Mouse (Mus musculus) heart, embryonic 10.5 days (tissue): ENCODE data around the gene Socs7. TPM values are rescaled to one million over a fixed set of nuclear protein-coding genes. Genes with fewer than 3 reads are reported as not detected.

Experiments
- DNase-seq: peaks from one replicate; pipeline ENCODE4 v3.0.0-alpha.2; 2017; ENCODE audit warnings: low spot score
- H3K27ac ChIP-seq: fragments of 300-500 bp; sonication (generic); 2 replicates; pipeline ENCODE4 v1.5.1; 2016; ENCODE audit warnings: mild to moderate bottlenecking
- H3K27me3 ChIP-seq: fragments of 300-500 bp; sonication (generic); 2 replicates; pipeline ENCODE4 v1.6.1; 2016; ENCODE audit warnings: mild to moderate bottlenecking; ENCODE audit not compliant: poor library complexity, insufficient read depth, severe bottlenecking
- H3K36me3 ChIP-seq: fragments of 300-500 bp; sonication (generic); 2 replicates; pipeline ENCODE4 v1.6.1; 2016; ENCODE audit warnings: mild to moderate bottlenecking, moderate library complexity
- H3K4me1 ChIP-seq: fragments of 300-500 bp; sonication (generic); 2 replicates; pipeline ENCODE4 v1.6.1; 2016; ENCODE audit warnings: mild to moderate bottlenecking
- H3K4me3 ChIP-seq: fragments of 300-500 bp; sonication (generic); 2 replicates; pipeline ENCODE4 v1.5.1; 2016; ENCODE audit warnings: mild to moderate bottlenecking, moderate library complexity
- H3K9me3 ChIP-seq: fragments of 300-500 bp; sonication (generic); 2 replicates; pipeline ENCODE4 v1.6.1; 2016; ENCODE audit warnings: mild to moderate bottlenecking, moderate library complexity
- WGBS: fragments of 180-500 bp; shearing (Covaris S2); methylation state at CpG from one replicate; pipeline ENCODE4 v1.1.7; 2016; 5-methylcytosine and 5-hydroxymethylcytosine counted together
- polyA plus RNA-seq: library from polyadenylated mRNA; unstranded; fragments of >200 nt; fragmentation: Nextera tagmentation; extraction: Ambion mirVana; gene quantifications from 2 replicates; pipeline ENCODE4 v1.2.1, GENCODE M21; 2016

Socs7 gene
- polyA plus RNA-seq, 1 experiment from 2014 or later, result 3.2 TPM

GRCm38 (mm10) chr11:97445999-97446511, 83.7 kb downstream of the Socs7 start:
- Histone ChIP-seq H3K4me3 (0 out of 2 replicates have a peak overlapping the region, but pooled peaks have one; percentile 16), H3K9me3 (no peaks in the 10 kb centered on the region), H3K36me3 (peaks cover 86% of the 10 kb centered on the region), H3K27ac (peak overlapping the region; percentile 99), H3K4me1 (peaks cover 85% of the 10 kb centered on the region), H3K27me3 (no peaks in the 10 kb centered on the region)
- DNase-seq, result peak; percentile 97
- WGBS, result 30% methylated on average over 4 of the region's 4 CpGs

GRCm38 (mm10) chr11:97447979-97448378, 85.6 kb downstream of the Socs7 start:
- WGBS, result 77% methylated on average over 7 of the region's 7 CpGs
- no peak for DNase-seq
- peaks cover 76% of the 10 kb centered on the region for H3K4me1 ChIP-seq
- peaks cover 98% of the 10 kb centered on the region for H3K36me3 ChIP-seq
- H3K4me3 ChIP-seq, result no peak overlapping the region
- no peaks in the 10 kb centered on the region for H3K9me3 ChIP-seq
- H3K27ac ChIP-seq, result no peak overlapping the region
- H3K27me3 ChIP-seq, result no peaks in the 10 kb centered on the region

Other genes starting within 250 kb of the Socs7 start
- gene Tbx21, start 247.2 kb upstream of the Socs7 start, polyA plus RNA-seq, result 0.21 TPM in 1 of 2 replicates, not detected in the other
- 7.6 and 8.4 TPM in 2 replicates for gene Tbkbp1, start 211.1 kb upstream of the Socs7 start, polyA plus RNA-seq
- gene Kpnb1, start 174.7 kb upstream of the Socs7 start, polyA plus RNA-seq, result 50.6 and 72.2 TPM in 2 replicates
- gene Npepps, start 81.9 kb upstream of the Socs7 start, polyA plus RNA-seq, result 83.9 and 90.7 TPM in 2 replicates
- 63.7 and 65.8 TPM in 2 replicates for gene Mrpl45, start 46.8 kb upstream of the Socs7 start, polyA plus RNA-seq
- gene Gpr179, start 10.5 kb upstream of the Socs7 start, polyA plus RNA-seq, result 0.04 and 0.12 TPM in 2 replicates
- gene Arhgap23, start 53.0 kb downstream of the Socs7 start, polyA plus RNA-seq, result 6.8 and 7.8 TPM in 2 replicates
- gene 4933428G20Rik, start 137.8 kb downstream of the Socs7 start, polyA plus RNA-seq, result 1.3 TPM in 2 replicates
- gene Srcin1, start 213.6 kb downstream of the Socs7 start, polyA plus RNA-seq, result 0.05 and 0.14 TPM in 2 replicates